Mouse (Mus musculus): ENCODE results near the gene Zfp738. TPM values are rescaled to one million over a fixed set of nuclear protein-coding genes. Genes with fewer than 3 reads are reported as not detected.

The Zfp738 gene
- 3.0 and 7.4 TPM in 2 replicates for polyA plus RNA-seq (2012; rRNA removed; ENCODE audit: low replicate concordance)

DNA sequence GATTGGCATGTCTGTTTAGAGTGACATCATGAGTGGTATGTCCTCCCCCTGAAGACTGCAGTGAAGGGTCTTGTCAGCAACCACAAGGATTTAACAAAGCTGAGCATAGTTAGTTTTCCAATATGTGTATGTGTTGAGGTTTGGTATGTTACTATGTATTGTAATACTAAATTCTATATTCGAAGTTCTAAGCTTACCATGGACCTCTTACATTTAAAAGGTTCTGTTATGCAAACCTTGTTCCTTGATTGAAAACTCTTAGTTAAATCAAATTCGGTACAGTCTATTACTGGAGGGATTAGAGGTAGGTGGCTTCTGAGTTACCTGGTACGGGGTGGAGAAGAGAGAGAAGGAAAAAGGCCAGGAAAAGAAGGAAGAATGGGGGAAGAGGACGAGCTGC is at the start of gene Zfp738:
Gene Zfp738 (minus strand): TSS at position 101 of the 400 bp plus-strand sequence.

DNA sequence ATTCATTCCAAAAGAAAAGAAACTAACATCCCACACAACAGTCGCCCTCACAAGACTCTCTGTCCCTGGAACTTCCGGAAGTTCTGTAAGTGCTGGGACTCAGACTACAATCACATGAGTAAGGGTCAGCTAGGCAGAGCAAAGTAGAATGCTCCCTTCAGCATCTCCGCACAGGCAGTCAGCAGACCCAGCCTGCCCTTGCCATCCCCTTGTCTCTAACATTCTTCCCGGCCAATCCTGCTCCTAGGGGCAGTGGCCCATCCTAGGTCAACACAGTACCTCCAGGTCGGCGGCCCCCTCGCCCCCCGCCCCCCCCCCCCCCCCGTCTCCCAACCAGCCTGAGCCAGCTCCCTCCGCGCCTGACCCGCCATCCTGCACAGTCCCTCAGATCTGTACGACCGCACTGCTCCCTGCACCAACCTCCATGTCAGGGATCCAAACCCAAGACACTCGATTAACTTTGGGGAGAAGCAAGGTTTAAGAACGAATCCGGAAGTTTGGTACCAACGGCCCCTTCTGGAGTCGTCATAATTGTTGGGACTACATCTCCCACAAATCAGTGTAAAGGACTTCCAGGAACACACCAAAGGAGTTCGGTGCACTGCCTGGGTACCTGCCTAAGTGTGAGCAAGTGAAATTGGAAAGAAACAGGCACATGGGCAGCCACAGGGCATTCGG is 41.9 kb upstream of the Zfp738 start, which contains the start of gene Zfp65:
Gene Zfp65 (minus strand): TSS at position 533 of the 678 bp plus-strand sequence.

DNA sequence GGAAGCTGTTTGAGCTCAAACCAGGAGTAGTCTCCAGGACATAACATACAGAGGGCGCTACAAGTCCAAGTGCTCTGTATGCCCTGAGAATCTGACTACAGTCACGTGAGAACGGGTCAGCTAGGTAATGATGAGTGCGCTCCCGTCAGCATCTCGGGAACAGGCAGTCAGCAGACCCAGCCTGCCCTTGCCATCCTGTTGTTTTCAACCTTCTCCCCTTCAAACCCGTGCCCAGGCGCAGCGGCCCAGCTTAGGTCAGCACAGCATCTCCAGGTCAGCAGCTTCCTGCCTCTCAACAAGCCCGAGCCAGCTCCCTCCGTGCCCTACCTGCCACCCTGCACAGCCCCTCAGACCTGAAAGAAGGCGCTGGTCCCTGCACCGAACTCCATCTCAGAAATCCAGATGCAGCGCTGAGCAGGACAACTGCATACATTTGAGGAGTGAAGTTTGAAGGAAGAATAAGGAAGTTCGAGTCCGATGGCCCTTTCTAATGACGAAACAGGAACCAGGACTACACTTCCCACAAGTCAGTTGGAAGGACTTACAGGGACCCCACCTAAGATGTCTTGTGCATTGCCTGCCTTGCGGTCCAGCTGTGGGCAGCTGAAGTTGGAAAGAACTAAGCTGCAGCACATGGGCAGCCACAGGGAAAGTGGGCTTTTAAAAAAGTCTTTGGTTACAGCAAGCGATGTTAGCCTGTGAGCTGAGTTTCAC is 49.4 kb downstream of the Zfp738 start, which contains the start of the genes Gm49345 and Zfp729a:
Gene Gm49345 (minus strand): TSS at position 476 of the 714 bp plus-strand sequence.
Gene Zfp729a (minus strand): TSS at position 498 of the 714 bp plus-strand sequence.

DNA sequence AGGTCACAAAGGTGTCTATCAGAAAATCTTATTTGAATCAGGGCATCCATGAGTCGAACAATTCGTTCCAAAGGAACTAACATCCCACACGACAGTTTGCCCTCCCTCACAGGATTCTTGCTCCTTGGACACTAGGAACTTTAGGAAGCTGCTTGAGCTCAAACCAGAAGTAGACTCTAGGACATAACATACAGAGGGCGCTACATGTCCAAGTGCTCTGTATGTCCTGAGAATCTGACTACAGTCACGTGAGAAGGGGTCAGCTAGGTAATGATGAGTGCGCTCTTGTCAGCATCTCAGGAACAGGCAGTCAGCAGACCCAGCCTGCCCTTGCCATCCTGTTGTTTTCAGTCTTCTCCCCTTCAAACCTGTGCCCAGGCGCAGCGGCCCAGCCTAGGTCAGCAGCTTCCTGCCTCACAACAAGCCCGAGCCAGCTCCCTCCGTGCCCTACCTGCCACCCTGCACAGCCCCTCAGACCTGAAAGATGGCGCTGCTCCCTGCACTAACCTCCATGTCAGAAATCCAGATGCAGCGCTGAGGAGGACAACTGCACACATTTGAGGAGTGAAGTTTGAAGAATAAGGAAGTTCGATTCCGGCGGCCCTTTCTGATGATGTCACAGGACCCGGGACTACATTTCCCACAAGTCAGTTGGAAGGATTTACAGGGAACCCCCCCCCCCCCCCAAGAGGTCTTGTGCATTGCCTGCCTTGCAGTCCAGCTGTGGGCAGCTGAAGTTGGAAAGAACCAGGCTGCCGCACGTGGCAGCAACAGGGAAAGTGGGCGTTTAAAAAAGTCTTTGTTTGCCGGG is 77.6 kb downstream of the Zfp738 start, which contains the start of gene Zfp729b:
Gene Zfp729b (minus strand): TSS at position 642 of the 811 bp plus-strand sequence.

Other genes starting within 250 kb of the Zfp738 start
- 0.55 and 4.1 TPM in 2 replicates for gene Zfp874a, start 235.4 kb downstream of the Zfp738 start, polyA plus RNA-seq (2012; rRNA removed; ENCODE audit: low replicate concordance)
- gene Zfp874b, start 202.8 kb downstream of the Zfp738 start, polyA plus RNA-seq (2012; rRNA removed; ENCODE audit: low replicate concordance): 2.1 and 5.1 TPM in 2 replicates
- gene Zfp58, start 186.5 kb downstream of the Zfp738 start, polyA plus RNA-seq (2012; rRNA removed; ENCODE audit: low replicate concordance): 0.27 and 1.2 TPM in 2 replicates
- not detected in 2 replicates for gene Gm26965, start 160.9 kb downstream of the Zfp738 start, polyA plus RNA-seq (2012; rRNA removed; ENCODE audit: low replicate concordance)
- 18.0 and 34.5 TPM in 2 replicates for gene Zfp87, start 160.9 kb downstream of the Zfp738 start, polyA plus RNA-seq (2012; rRNA removed; ENCODE audit: low replicate concordance)
- 1.9 and 2.3 TPM in 2 replicates for gene Zfp748, start 133.2 kb downstream of the Zfp738 start, polyA plus RNA-seq (2012; rRNA removed; ENCODE audit: low replicate concordance)
- gene Zfp729b, start 77.4 kb downstream of the Zfp738 start, polyA plus RNA-seq (2012; rRNA removed; ENCODE audit: low replicate concordance): 0.22 and 0.85 TPM in 2 replicates
- 0.17 TPM in 1 of 2 replicates, not detected in the other for gene Gm49345, start 49.3 kb downstream of the Zfp738 start, polyA plus RNA-seq (2012; rRNA removed; ENCODE audit: low replicate concordance)
- 0.39 and 1.6 TPM in 2 replicates for gene Zfp729a, start 49.3 kb downstream of the Zfp738 start, polyA plus RNA-seq (2012; rRNA removed; ENCODE audit: low replicate concordance)
- gene Zfp65, start 42.1 kb upstream of the Zfp738 start, polyA plus RNA-seq (2012; rRNA removed; ENCODE audit: low replicate concordance): 0.47 and 1.3 TPM in 2 replicates
- gene Zfp85, start 68.2 kb upstream of the Zfp738 start, polyA plus RNA-seq (2012; rRNA removed; ENCODE audit: low replicate concordance): 0.23 and 1.5 TPM in 2 replicates
- gene Zfp493, start 92.6 kb upstream of the Zfp738 start, polyA plus RNA-seq (2012; rRNA removed; ENCODE audit: low replicate concordance): 0.82 and 1.5 TPM in 2 replicates
- gene Zfp273, start 126.7 kb upstream of the Zfp738 start, polyA plus RNA-seq (2012; rRNA removed; ENCODE audit: low replicate concordance): 0.29 and 0.85 TPM in 2 replicates
- 0.75 TPM in 1 of 2 replicates, not detected in the other for gene Gm10037, start 144.0 kb upstream of the Zfp738 start, polyA plus RNA-seq (2012; rRNA removed; ENCODE audit: low replicate concordance)
- not detected in 2 replicates for gene BC048507, start 176.3 kb upstream of the Zfp738 start, polyA plus RNA-seq (2012; rRNA removed; ENCODE audit: low replicate concordance)

All from mammary gland, adult 2 months (tissue).